Mouse (Mus musculus): Measurements from ENCODE around the gene Rasd2.

Rasd2 gene

DNA sequence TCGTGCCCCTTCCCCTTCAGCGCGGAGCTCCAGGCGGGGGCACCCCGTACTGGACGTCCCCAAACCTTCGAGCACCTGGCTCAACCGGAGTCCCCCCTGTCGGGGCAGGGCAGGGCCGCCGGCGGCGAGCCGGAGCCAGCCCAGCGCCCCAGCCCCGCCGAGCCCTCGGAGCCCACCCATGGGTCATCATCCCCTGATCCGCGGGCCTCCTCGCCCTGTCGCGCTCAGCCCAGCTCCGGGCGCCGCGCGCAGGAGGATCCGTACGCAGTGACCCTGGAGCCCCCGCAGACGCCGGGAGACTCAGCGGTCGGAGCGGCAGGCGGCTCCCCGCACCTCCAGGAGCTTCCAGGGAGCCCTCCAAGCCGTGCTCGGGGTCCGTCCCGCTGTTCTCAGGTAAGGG, at the start of gene Rasd2:
Gene Rasd2, plus strand, starts transcription at position 259 of the 400 bp plus-strand sequence.
- no peak for DNase-seq

DNA sequence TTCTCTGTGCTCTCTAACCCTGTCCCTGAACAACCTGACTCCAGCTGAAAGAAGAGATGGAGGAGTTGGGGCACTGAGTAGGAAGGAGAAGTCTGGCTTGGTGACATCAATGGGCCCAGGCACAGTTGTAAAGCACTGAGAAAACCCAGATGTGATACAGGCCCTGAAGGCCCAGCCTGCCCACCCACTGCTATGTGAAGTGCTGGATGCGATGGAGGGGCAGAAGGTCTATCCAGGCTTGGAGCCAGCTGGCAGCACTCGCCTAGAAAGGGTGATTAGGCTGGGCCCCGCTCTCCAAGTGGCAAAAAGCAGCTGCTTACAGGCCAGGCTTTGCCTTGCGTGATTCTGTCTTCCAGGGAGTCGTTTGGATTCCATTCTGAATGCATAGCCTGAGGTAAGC, 44.4 kb upstream of the Rasd2 start:
- DNase-seq = no peak

DNA sequence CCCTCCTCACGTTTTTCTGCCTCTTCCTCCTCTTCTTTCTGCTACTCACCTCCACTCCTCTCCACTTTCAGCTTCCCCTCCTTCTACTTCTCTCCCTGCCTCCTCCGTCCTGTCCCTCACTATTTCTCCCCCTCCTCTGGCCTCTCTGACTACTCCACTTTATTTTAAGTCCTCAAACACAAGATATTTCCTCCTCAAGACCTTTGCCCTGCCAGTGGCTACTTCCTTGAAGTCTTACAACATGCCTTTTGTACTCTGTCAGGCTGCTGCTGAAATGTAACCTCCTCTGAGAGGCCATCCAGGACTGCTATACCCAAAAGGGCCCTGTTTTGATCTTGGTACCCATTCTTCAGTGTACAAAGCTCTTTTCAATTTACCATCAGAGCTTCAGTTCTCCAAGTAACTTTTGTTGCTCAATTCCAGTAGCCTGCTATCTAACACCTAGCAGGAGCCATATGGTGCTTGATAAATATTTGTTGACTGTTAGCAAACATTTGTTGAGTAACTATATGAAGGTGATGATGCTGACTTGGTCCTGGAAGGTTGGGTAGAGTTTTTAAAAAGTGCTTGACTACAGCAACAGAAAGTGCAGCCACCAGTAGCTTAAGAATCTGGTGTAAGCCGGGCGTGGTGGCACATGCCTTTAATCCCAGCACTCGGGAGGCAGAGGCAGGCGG, 41.6 kb upstream of the Rasd2 start:
- DNase-seq = no peak

DNA sequence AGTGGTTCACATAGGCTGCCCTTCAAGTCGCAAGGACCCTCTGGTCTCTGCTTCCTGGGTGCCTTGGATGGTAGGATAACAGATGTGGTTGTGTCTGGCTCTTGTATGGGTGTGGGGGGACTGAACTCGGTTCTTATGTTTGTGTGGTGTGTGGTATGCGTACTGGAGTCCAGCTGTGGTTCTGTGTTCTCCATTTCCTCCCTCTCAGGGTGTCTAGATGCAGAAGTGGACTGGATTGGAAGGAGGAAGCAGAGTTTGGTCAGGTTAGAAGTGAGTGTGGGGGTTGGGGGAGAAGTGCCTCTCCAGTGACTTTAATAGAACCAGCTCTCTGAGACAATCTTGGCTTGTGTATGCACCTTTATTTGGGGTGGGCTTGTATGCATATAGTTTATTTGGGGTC, 20.7 kb upstream of the Rasd2 start:
- no peak for DNase-seq

DNA sequence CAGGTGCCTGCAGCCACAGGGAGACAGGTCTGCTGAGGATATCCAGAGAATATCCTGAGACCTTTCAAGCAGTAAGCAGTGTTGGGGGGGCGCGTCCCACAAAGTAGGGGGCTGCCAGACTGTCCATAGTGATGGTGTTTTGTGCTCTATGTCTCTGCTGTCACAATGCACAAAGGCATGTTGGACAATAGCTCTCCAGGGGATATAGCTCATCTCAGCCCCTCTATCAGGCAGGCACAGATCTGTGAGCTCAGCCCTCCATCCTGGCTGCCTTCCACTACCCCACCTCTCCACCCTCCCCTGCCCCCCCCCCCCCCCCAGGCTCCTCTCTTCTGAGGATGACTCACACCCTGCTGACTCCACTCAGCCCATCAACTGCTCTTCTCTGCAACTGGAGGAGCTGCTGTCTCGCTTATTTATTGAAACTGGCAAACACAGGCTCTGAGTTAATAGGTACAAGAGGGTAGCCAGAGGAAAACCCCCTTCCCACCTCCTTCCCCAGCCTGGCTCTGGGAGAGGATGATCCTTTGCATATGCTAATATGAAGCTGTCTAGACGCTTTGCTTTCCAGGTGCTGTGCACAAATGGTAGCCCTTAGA, 19.2 kb upstream of the Rasd2 start:
- DNase-seq = no peak

DNA sequence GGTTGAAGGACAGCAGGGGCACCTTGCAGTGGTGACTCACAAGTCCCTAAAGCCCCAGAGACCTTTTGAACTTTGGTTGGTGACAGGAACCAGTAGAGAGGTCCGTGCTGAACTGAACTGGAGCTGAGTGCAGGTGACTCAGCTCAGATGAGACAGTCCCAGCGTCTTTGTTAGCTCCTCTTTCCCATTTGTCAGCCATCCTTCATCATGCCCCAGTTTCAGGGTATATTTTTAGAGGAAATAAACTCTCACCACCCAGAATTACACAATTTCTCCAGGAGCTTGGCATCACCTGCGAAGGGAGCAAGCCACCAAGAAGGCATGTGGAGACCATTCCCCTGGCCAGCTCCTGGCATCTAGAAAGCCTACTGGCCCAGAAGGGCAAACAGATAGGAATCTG, 16.6 kb upstream of the Rasd2 start:
- no peak for DNase-seq

DNA sequence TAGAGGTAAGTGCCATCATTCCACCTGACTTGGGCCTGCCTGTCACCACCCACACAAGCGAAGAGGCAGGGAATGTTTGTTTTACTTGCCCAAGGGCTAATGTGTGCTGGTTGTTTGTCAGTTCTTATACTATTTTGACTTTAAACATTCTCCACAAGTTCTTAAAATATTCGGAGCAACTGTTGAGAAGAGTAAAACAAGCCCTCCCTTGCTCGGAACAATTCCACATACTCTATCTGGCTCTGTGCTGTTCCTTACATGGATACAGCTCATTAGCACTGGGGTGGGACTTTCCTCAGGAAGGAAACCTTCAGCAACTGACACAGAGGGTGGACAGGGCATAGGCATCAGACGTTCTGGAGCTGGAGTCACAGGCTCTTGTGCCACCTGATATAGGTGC, 15.9 kb upstream of the Rasd2 start:
- DNase-seq = no peak

DNA sequence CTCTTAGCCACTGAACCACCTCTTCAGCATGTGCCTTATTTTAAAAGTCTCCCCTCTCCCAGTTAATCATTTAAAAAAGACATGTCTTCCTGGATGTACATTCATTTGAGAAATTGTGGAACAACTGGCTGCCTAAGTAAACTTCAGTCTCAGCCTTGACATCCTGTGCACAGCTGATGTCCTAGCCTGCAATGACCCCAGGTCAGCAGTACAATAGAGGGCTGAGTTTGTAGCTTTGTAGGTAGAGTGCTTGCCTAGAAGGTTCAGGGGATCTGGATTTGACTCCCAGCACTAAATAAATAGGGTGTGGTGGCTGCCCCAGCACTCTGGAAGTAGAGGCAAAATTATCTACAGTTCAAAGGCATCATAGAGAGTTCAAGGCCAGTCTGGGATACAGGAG, 15.4 kb upstream of the Rasd2 start:
- no peak for DNase-seq

DNA sequence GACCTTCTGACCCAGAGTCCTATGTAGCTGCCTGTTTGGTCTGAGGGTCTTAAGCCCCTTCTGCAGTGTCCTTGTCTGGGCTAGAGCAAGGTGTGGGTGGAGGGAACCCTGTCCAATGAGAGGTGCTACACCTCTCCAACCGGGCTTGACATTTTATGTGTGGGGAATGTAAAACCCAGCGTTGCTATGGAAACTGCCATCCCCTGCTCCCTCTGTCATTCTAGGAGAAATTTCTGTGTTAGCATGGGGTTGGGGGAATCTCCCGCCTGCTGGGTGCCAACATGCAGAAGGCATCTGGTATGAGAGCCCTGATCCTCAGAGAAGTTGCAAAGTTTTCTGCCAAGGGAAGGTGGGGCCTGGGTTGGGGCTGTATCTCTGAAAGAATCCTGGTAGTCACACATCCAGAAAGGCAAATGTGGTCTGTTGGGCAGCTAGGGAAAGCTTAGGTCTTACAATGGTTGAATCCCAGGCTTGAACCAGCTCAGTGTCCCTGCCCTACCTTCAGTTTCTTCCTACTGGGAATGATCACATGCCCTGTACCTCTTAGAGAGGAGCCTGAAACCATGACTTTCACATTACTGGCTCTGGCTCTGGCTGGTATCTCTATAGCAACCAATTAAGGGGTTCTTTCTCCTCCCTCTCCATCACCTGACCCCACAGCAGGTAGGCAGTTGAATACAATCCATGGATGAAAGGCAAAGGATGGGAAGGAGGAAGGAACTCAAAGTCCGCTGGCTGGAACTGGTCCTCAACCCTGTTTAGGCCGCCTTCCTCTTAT, 14.6 kb upstream of the Rasd2 start:
- DNase-seq = no peak

DNA sequence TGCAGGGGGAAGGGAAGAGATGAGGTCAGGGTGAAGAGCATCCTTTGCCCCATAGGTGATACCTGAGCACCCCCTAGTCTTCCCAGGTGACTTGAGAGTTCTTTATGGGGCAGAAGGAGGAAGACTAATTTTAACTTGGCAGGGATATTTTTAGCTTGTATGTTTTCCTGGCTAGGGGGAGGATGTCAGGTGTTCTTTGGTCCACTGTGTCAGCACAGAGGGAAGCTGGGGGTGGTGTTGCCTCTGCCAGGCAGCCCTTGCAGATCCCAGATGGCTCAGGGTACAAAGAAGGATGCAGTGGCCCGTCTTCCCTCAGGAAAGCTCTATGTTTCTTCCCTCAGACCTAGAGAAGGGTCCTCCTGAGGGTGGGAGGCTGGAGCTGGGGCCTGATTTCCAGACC, 13.8 kb upstream of the Rasd2 start:
- DNase-seq = no peak

DNA sequence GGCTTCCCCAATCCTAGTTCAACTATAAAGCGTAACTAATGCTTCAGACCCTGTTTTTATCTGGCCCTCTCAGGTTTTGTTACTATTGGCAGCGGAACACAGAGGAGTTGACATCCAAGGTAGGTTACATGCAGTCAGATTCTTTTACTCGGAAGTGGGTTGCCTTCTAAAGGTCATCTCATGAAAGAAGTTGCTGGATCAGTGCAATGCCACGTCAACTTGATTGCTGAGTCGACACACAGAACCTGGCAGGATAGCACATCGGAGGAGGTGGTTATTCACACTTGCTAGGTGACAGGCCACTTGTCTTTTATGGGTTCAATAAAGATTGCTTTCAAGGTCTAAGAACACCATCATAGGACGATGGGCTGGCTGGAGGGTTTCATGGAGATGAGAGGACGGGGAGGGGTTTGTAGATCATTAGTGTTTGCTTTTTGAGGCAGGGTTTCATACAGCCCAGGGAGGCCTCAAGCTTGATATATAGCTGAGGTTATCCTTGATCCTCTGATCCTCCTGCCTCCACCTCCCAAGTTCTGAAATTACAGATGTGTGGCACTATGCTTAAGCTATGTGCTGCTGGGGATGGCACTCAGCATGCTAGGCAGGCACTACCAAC, 11.6 kb upstream of the Rasd2 start:
- no peak for DNase-seq

DNA sequence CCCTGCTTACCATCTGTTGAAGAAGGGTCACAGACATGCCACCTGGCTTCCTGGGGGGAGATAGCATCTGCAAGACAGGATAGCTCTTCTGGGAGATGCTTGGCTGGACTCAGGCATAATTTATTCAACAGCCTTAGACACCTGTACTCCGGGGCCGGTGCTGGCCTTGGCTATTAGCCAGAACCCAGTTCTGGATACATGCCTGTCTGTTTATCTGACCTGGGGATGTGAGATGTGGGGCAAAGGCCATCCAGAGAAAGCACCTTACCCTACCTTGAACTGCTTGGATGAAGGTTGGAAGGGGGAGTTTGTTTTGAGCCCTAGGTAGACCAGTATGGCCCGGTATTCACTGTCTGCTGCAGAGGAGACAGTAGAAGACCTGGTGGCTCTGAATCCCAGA, 10.8 kb upstream of the Rasd2 start:
- no peak for DNase-seq

DNA sequence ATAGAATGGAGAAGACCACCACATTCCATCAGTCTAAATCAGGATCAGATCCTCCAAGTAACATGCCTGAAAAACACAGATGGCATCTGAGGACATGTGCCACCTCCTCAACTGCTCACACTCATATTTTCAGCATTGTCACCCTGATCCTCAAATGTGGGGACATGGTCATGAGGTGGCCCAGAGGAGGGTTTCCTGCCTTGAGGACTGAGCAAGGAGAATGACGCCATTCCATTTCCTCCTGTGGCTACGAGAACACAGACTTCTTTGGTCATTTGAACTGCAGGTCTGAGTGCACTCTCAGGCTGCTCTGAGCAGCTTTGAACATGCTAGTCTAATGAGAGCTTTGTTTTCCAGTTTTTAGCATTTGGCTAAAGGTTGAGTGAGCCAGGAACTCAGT, 10.3 kb upstream of the Rasd2 start:
- no peak for DNase-seq

DNA sequence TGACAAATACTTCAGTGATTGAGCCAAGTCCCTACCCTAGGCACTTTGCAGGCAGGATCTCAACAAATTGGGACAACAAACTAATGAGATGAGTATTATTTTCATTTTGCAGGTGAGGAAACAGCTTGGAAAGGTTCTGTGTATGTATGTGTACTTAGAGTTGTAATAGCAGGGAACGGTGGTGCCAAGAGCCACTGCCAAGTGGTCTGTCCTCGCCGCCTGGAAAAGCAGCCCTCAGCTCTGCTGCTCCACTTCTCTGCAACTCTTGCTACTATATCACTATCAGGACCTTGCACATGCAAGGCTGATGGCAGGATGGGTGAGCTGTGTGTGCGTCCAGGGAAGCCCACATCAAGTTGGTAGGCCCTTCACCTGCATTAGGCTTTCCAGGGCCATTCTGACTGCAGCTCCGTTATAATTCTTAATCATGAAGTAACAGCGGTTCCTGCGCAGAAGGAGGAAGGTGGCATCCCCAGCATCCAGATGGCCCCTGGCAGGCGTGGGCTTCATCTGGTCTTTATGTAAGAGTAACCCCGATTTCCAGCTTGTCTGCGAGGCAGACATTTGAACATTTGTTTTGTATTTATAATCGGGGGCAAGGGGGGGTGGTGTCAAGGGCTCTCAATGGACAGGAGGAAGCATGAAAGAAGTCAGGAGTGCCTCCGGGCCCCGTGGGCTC, 9.4 kb upstream of the Rasd2 start:
- DNase-seq = no peak

DNA sequence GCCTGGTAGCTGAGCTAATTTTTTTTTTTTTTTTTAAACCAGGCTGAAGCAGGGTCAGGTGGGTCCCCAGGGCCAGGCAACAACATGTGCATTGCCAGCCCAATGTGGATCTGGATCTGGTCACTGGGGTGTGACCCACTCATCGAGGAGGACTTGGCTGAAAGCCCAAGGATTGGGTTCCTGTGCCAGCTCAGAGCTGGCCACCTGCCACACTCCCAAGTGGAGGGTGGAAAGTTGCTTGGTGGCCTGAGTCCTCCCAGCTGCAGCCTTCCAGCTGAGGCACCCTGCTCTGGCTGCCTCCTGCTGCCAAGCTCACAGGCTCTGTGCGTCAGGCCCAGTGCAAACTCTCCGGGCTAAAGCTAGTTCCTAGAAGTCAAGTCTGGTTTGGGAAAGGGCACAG, 2.3 kb upstream of the Rasd2 start:
- DNase-seq = peak; percentile 90

DNA sequence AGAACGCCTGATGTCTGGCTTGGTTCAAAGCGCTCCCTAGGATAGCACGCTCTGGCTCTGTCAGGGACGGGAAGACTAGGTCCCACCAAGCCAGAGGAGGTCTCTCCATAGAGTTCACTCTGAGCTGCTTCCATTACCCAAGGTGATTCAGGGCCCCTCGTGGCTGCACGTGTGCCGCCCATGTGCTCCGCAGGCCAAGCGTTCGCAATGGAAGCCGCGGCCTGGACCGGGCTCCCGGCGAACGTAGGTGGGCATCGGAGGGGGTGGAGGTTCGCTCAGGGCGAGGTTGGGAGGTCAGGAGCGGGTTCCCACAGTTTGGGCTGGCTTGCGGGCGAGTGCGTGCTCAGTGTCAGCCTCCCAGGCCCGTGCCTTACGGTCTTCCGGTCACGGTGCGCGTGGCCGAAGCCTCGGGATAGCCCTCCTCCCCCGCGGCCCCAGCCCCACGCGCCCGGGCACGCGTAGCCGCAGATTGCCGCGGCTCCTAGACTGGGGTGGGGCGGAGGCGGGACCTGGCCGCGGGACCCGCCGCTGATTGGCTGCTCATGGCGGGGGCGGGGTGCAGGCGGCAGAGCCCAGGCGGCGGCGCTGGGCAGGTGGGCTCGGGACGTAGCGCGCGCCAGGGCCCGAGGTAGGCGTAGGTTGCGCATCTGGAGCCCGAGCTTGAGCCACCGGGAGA, 975 bp upstream of the Rasd2 start:
- peak; percentile 89 for DNase-seq

DNA sequence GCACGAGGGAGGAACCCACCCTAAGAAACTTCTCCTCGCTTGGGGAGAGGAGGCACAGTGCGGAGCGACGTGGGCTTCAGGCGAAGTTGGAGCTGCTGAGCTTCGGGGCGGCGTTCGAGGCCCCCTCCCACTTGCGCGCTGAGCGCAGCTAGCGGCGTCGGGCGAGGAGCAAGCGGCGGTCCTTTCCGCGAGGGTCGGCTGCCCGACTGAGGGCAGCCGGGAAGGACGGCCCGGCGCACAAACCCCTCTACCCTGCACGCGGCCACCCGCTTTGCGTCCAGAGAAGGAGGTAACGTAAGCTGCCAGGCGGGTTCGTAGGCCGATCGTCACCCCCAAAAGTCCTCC, 465 bp upstream of the Rasd2 start:
- no peak for DNase-seq

DNA sequence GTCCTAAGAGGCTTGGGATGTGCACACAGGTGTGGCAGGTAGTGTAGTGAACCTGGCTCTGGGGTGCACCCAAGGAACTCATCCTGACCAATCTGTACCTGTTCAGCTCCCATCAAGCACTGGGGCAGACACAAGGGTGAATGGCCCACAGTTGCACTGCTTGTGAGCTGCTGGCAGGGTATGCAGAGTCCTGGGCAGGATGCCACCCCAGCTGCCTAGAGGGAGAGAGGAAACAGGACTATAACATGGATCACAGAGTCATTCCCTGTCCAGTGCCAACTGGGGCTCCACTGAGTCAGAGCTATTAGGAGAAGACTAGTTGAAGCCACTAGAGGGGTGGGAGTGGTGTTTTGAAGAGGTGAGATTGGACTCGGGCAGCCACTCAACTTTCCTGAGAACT, 1.3 kb downstream of the Rasd2 start:
- no peak for DNase-seq

DNA sequence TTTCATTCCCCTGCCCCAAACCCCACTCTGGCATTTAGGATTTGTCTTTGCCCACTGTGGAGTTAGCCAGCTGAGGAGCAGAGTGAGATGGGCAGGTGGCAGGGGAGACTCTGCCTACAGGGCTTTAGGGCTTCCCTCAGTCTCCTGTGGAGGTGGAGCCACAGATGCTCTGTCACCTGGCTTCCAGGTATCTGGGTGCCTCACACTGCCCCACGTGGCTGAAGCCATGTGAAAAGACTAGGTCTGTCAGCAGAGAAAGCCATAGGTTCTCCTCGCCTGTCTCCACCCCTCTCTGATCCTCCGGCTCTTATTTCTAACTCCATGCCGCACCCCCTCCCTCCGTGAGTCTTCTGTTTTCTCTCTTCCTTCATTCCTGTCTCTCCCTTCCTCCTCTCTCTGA, 2.2 kb downstream of the Rasd2 start:
- DNase-seq = no peak

DNA sequence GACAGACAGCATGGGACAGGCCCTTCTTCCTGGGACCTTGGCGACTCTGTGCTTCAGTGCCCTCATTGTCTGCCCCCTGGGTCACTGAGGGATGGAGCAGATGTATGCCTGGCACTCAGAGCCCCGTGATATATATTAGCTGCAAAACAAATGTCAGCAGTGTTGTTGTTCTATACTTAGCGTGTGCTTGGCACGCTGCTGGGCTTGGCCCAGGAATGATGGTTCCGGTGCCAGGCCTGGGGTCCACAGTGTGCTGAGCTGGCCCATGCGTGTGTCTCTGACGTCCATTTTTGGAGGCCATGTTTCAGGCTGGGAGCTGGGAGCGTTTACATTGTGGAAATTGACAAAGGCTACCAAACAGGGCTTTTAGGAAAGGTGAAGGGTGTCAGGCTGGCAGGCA, 3.1 kb downstream of the Rasd2 start:
- no peak for DNase-seq

DNA sequence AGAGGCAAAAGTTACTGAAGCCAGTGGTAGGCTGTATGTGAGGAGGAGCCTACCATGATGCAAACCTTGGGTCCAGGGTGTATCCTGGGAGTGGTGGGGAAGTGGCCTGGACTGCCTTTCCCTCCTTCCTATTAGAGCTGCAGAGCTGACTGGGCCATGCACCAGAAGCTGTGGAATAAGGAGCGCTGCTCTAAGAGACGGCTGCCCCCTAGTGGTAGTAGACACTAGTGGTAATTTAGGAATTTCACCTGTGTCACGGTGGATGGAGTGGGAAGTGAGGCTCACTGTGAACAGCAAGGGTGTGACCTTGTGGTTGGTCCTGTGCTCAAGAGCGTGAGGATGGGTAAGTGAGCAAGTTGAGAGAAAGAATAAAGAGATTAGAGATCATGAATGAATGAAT, 4.2 kb downstream of the Rasd2 start:
- peak; percentile 70 for DNase-seq

DNA sequence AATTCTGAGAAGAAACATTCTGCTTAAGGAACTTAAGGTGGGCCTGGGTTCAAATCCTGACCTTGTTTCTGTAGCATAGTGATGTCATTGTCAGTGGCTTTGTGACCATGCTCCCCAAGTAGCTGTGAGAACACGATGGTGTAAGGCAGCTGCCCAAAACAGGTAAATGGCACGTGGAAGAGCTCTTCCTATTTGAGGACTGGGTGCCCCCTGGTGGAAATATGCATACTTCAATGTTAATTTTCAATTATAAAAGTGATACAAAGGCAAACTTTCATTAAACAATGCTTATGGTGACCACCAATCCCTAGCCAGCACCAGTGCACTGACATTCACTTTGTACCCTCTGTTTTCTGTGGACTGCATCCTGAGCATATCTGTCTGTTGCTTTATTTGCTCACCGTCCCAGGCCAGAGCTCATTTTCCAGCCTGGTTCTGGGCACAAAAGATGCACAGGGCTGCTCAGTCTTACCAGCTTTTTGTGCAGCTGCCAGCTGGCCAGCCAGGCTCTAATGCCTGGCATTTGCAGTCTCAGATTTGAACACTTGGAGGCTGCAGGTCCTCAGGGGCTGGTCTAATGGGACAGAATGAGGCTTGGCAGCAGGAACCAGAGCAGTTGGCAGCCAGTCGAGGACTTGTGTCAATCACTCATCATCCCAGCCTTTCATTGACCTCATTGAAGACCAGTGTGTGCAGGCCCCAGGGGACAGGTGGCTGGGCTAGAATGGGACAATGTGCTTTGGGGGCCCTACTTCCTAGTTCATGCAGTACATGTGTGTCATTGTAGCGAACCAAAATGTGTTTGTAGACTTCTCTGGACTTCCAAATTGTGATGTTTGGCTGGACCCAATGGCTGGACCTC, 6.4 kb downstream of the Rasd2 start:
- DNase-seq = peak; percentile 20
